Mouse (Mus musculus) embryonic fibroblast, embryonic 13.5 days (primary cell): ENCODE results near the gene Tpm4.

Experiments
- CTCF ChIP-seq: IDR thresholded peaks from 2 replicates; pipeline ENCODE4 v1.5.1; 2011; ENCODE audit warnings: mild to moderate bottlenecking, control low read depth, low read length, moderate library complexity, borderline replicate concordance; ENCODE audit not compliant: insufficient read depth
- POLR2A ChIP-seq: IDR thresholded peaks from 2 replicates; pipeline ENCODE4 v1.6.1; 2011; ENCODE audit warnings: low read depth, mild to moderate bottlenecking, control low read depth, low read length, moderate library complexity

- TF ChIP-seq POLR2A (no peak), CTCF (no peak)
Measured at GRCm38 (mm10) chr8:72187793-72188331, 53.1 kb downstream of the Tpm4 start.
